ENCODE assay signal across 23 mouse cellular contexts in the genomic region with DNA sequence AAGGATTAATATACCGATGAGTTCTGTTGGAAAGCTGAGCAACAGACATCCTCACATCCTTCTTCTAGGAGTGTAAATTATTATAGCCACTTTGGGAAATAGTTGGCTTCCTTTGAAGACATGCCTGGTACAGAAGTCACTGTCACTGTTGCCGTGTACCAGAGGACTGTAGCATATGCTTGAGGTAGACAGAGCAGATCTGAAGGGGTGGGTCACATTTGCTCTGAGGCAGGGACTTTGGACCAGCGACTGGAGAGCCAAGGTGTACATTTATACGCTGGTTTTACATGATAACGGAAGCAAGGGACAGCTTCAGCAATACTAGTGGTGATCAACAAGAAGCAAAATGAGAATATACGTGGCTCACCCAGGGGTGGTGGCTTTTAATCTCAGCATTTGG. TPM values are rescaled to one million over a fixed set of nuclear protein-coding genes. Genes with fewer than 3 reads are reported as not detected.
"Had no signal": no experiment of that assay in that cellular context is flagged by ENCODE, and none has a peak within 500 bp of the region (broad histone marks: within the 10 kb centered on the region; RNA-seq: fewer than 3 reads in every experiment).

No protein-coding gene starts in this region.

- H3K9ac ChIP-seq: neural tube, embryonic 12.5 days; neural tube, embryonic 13.5 days; neural tube, embryonic 15.5 days; stomach, embryonic 15.5 days had no signal

- H3K4me3 ChIP-seq: neural tube, embryonic 12.5 days; neural tube, embryonic 13.5 days; neural tube, embryonic 15.5 days; stomach, embryonic 15.5 days had no signal

- H3K27ac ChIP-seq: neural tube, embryonic 12.5 days; neural tube, embryonic 13.5 days; neural tube, embryonic 15.5 days; stomach, embryonic 15.5 days; stomach, postnatal 0 days had no signal

- H3K27me3 ChIP-seq: neural tube, embryonic 12.5 days; neural tube, embryonic 13.5 days; neural tube, embryonic 15.5 days; stomach, embryonic 15.5 days had no signal

- DNase-seq: retina, postnatal 1 day; right cerebral cortex, adult 18-20 months; right cerebral cortex, postnatal 14 days; right cerebral cortex, postnatal 25 days; right cerebral cortex, postnatal 4 days; spleen, adult 18-20 months; thymus, adult 18-20 months; thymus, adult 2 months; thymus, postnatal 14 days; thymus, postnatal 25 days; thymus, postnatal 36 days; thymus, postnatal 4 days had no signal

- H3K9me3 ChIP-seq: neural tube, embryonic 12.5 days; neural tube, embryonic 15.5 days; stomach, embryonic 15.5 days had no signal

- H3K4me1 ChIP-seq: neural tube, embryonic 12.5 days; neural tube, embryonic 13.5 days; neural tube, embryonic 15.5 days; stomach, embryonic 15.5 days had no signal

- H3K4me2 ChIP-seq: neural tube, embryonic 12.5 days; neural tube, embryonic 13.5 days; neural tube, embryonic 15.5 days; stomach, embryonic 15.5 days had no signal

RNA-seq across cellular contexts. Expression of a gene that starts 34.6 kb away (rescaled TPM):
- total RNA-seq: neutrophil, adult 5-6 weeks had no signal
- polyA plus RNA-seq: neural tube, embryonic 12.5 days; neural tube, embryonic 13.5 days; neural tube, embryonic 14.5 days; neural tube, embryonic 15.5 days; small intestine, adult 2 months; spleen, adult 2 months; stomach, embryonic 14.5 days; stomach, embryonic 15.5 days; stomach, embryonic 16.5 days; stomach, postnatal 0 days; thymus, adult 2 months had no signal

RNA-seq across cellular contexts. Expression of a gene that starts 52.0 kb away (rescaled TPM):
- polyA plus RNA-seq: stomach, embryonic 14.5 days had no signal
